Mouse (Mus musculus): Measurements from ENCODE around the gene Usp38.
"Not testable (repeated sequence)": the region's sequence is repeated elsewhere in the genome, so short reads cannot be mapped to it uniquely, and the experiment has no call there.

Usp38 gene

DNA sequence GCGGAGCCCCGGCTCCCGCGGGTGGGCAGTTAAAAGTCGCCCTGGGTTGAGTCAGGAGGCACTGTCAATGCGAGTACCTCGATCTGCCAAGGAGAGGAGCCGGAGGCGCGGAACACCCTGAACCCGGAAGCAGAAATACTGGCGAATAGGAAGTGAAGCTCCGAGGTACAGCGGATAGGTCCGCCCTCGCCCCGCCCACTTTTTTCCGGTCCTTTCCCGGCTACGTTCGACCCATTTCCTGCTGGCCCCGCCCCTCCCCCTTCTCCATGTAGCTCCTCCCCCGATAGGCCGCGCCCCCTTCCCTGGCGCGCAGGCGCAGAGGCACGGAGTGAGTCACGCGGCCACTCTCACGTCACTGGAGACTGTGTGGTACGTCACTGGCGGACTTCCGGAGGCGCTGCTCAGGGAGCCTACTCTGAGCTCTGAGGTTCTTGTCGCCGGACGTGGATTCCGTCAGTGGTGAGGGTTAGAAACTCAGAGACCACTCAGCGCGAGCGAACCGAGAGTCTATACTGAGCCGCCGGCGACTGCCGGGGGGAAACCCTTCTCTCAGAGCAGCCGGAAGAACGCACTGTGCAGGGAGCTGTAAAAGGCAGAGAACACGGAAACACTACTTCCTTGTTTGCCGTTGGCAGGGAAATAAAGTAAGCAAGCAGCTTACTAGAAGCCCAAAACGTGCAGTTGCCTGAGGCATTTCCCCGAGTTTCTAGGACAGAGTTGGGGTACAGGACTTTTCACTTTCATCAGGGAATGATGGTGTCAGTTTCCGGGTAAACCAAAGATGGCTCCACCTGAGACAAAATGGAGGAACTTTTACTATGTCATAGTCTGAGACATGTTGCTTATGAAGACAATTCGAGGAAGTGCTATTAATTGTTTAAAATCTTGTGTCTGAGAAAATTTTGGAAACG is at the start of gene Usp38:
Gene Usp38, minus strand, starts transcription at position 140 of the 911 bp plus-strand sequence.
- DNase-seq (ENCODE audit: low read depth) = peak; percentile 96

DNA sequence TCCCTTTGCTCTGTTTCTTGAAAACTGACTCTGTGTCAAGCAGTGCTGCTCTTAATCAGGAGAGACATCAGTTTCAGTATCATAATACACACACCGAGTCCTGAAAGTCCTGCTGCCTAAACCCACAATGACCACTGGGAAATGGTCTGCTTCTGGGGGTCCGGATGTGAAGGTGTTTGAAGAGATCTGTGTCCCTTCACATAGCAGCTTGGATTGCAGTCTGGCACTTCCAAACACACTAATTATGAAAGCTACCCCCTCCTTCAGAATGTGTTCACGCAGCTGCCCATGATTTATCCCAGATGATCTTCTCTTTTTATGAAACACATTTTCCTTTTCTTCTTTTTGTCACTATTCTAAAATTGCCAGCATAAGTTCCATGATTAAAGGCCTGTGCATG is 47.8 kb upstream of the Usp38 start:
- DNase-seq (ENCODE audit: low read depth) = no peak

DNA sequence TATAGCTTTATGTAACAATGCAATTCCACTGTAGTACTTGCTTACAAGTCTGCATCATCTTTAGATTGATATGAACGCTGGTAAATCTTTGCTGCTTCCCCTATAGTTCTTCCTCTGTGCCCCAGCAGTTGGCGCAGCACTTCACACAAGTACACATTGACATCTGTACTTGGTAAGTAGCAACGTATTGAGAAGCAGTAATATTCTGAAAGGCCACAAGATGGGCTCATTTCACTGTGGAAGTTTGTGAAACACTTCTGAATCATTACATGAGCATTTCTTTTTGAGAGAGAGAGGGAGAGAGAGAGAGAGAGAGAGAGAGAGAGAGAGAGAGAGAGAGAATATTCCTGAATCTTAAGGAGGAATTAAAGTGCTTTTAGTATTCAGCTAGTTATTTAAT is 47.2 kb upstream of the Usp38 start:
- DNase-seq (ENCODE audit: low read depth) = no peak

DNA sequence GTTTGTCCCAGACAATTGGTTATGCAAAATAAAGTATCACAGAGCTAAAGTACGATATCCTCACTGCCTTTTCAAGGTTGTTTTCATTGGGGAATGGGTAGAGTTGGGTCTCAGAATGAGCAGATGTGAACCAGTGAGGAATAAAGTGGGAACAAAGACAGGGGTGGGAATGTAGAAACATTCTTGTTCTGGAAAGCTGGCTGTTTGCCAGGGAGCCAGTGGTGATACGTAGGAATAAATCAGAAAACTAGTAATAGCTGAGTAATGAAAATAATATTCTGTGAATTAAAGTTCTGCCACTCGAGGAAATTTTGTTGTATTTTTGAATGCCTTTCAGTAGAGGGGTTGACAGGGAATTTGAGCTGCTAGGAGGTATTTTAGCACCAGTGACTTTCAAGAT is 29.5 kb upstream of the Usp38 start:
- DNase-seq (ENCODE audit: low read depth) = no peak

DNA sequence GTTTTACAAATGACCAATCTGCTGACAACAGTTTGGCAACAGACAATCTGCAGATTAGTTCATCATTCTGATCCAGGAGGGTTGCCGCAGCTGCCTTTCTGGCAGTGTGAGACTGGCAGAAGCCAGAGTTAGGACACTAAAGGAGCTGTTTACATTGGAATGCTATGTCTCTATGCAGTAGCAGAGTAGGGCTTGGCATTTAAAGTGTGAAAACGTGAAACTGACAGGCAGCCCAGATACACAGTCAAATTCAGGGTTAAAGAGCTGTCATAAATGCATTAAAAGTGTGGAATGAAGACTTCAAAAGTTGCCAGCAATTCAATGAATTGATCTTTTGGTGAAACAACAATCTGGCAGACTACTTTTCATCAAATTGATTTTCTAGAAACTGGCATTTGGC is 13.3 kb upstream of the Usp38 start:
- DNase-seq (ENCODE audit: low read depth) = no peak

DNA sequence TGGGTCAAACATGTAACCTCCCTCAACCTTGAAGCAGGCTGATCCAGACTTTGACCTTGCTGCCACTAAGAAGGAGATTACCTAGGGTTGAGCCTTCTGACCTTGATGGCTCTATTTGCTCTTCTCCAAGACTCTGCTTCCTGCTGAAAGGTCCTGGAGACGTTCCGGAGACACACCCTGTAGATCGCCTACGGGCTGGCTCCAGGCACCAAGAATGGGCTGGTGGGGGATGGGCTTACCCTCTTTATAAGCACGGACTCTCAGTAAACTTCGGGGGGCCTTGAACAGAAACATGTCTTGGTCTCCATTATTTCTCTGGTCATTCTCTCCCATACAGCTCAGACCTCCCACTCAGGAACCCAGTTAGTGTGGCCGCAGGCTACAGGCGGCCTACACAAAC is 2.8 kb upstream of the Usp38 start:
- DNase-seq (ENCODE audit: low read depth) = not testable (repeated sequence)

DNA sequence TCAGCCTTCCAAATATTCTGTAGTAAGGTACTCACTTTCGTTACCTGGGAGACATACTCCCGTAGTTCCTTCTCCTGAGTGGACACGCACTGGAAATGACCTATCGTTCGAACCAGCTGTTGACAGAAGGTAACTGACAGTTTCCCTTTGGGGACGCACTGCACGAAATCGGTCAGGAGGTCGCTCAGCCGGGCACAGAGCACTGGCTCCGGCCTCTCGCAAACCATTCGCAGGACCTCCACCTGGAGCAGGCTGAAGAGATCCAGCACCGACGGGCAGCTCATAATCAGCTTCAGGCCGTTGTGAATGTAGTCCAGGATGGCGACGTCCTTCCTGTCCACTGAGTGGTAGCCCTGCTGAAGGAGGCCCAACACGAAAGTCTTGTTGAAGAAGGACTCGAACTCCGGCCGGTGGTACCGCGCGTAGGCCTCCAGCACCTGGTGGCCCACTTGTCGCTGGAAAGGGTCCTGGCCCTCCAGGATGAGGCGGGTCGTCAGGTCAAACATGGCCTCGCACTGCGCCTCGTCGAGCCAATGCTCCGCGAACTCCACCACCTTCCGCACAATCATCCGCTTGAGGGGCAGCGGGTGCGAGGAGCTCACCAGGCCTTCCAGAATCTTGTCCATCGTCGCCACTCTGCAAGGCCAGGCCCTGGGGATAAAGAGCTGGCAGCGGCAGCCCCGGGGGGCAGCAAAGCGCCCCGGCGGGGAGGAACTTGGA is 757 bp downstream of the Usp38 start:
- no peak for DNase-seq (ENCODE audit: low read depth)

DNA sequence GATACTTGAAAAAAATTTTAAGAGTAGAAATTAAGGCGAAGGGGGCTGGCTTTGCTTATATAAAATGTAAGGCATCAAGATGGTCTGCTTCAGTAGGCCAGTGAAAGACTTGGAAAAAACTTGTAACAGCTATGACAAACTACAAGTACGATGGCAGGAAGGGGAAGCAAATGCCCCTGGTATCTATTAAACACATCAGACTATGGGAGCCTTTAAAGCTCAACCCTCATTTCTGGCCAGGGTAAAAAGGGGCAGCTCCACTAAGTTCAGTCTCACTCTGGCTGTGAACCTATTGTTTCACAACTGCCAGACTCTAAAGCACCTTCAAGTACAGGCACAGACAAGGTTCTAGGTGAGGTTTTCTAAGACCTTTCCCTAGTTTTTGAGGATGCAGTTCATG is 2.0 kb downstream of the Usp38 start:
- no peak for DNase-seq (ENCODE audit: low read depth)

DNA sequence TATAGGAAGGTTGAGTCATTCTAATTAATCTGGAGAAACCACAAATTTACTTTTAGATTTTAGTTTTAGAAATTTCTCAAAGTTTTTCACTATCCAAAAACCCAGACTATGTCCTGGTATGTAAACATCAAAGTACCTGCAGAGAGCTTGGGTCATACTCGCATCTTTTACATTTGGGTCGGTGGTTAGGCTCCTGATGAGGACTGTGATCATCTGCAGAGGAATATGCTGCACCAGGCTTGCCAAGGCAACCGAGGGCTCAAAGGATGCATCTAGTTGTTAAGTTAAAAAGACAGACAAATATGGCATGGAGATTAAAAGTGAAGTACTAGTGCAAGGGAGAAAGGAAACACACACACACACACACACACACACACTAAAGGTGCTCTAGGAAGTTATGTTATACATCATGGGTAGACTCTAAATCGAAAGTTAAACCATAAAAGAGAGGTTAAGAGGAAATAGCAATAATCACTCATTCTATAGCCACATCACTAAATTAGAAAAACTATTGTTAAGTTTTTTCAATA is 2.6 kb downstream of the Usp38 start:
- no peak for DNase-seq (ENCODE audit: low read depth)

DNA sequence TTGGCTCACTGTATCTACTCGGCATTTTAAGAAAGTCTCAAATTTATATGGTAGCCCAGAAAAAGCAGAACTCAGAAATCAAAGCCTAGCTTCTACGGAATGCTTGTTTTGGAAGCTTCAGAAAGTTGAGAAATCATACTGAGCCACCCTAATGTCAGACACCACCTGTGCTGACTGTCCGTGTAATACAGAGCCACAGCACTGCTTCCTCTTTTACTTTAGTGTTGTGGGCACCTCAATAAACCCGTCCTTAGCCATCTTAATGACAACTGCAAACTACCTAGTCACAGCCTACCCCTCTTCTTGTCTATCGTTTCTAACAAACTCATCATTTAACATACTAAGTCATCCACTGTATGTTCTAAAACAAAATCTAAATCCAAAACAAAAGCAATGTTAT is 4.3 kb downstream of the Usp38 start:
- DNase-seq (ENCODE audit: low read depth) = no peak

DNA sequence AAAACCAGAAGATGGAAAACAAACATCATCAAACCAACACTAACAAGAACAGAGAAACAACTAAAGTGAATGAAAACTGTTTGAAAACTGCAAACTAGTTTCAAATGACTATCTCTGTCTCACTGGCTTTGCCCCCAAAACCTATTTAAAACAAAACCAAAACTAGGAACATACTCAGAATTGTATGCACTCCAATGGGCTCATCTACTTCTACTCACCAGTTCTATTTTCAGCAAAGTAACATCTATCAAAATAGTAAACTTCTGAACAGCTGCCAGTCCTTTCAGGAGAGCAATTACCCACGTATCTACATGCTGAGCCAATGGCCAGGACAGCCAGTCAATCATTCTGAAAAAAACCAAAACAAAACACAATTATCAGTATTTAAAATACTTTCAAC is 9.6 kb downstream of the Usp38 start:
- no peak for DNase-seq (ENCODE audit: low read depth)

DNA sequence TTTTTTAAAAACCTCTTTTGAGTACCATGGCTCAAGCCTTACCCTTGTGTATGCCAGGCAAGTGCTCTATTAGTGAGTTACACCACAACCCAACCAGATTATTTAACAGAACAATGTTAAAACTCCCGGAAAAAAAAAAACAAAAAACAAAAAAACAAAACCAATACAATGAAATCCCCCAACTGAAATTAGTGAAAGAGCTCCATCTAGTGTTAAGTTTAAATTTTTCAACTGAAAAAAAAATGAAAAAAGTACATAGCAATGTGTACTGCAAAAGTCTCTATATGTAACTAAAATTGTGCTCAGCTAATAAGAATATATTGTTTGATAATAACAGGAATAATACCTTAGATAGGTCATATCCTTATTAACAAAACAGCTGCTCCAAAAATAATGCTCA is 18.1 kb downstream of the Usp38 start:
- DNase-seq (ENCODE audit: low read depth) = no peak

DNA sequence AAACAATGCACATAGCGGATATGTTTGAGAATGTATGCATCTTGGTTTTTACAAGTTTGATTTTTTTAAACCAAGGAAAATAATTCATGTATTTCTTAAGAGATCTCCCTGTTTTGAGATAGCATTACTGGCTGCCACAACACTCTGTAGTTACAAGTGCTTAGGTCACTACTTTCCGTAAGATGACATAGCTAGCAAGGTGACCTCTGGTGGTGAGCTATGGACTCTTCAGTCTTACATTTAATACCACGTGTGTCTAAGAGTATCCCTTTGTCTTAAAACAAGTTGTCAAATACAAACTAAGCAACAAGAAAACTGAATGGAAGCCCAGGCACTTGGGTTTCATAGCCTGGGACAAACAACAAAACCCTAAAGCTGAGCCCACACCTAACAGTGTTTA is 22.8 kb downstream of the Usp38 start:
- no peak for DNase-seq (ENCODE audit: low read depth)

DNA sequence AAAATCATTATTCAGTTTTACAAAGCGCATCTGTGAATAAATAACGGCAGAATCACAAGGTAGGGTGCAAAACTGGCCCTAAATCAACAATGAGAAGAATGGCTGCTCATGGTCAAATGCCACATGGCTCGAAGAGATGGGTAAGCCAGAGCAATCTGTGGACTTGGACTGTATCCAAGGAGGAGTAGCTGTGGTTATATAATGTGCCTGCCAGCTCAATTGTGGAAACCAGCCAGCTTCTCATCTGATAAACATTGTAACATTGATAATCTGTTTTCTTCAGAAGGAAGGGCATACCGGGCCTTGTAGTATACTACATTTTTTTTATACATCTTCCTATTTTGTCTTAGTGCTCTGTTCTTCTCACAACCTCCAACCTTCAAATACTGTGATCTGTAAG is 31.9 kb downstream of the Usp38 start:
- DNase-seq (ENCODE audit: low read depth) = no peak

DNA sequence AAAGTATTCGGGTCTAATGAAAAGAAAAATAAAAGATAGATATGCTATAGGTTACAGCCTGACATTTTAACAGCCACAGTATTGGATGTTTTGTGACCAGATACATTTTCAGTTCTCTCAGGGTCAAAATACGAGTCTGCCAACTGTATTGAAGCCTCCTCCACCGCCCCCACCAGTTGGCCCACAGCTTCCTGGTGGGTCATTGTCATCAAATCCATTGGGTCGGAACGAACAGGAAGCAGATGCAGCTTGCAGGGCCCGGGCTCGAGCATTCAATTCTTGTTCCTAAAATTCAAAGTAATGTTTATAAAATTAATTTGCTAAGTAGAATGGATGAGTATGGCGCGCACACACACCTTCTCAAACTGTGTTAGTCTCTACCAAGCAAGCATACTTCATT is 33.0 kb downstream of the Usp38 start:
- DNase-seq (ENCODE audit: low read depth) = no peak

DNA sequence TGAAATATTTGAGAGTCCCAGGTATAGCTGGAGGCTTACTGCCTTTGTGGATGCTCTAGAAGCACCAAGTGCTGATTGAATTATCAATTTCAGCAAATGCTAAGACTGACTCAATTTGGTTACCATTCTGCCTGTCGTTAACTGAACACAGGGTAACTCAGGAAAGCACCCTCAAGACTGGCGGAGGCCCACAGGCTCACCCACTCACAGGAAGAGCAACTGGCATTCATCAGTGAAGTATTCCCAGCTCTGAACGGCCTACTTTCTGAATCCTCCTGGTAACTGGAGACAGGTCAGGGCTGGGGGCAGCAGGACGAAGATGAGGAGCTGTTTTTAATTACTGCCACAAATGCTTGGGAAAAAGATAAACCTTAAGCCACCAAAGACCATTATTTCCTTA is 34.7 kb downstream of the Usp38 start:
- DNase-seq (ENCODE audit: low read depth) = no peak

DNA sequence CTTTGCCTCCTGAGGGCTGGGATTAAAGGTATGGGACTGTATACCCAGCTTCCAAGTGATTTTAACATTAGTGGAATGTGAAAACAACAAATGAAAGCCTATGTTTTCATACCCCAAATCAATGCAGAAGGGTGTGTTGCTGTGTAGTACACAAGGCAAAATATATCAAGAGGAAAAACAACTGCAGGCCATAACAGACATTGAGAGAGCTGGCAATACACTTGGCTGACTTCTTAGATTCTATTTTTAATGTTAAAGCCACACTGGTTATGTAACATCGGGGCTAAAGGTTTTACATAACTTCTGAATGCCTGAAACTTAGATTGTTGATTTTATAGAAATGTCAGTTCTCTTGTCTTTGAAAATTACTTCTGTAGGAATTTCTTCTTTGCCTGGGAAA is 37.5 kb downstream of the Usp38 start:
- DNase-seq (ENCODE audit: low read depth) = no peak

DNA sequence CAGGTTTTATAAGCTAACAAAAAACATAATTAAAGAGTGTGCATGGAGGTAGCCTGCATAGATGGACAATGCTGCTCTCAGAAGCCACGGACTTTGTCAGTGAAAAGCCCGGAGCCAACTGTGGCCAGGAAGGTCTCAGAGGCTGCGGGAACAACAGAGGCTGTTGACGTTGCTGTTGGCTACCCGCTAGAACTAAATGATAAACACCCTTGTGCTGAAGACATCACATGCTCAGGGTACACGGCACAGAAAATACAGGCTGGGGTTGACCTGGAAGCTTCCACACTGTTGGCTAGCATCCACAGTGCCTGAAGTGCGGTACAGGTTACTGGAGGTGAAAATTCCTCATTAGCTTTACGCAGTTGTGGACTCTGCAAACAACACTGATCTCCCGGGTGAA is 43.6 kb downstream of the Usp38 start:
- no peak for DNase-seq (ENCODE audit: low read depth)

DNA sequence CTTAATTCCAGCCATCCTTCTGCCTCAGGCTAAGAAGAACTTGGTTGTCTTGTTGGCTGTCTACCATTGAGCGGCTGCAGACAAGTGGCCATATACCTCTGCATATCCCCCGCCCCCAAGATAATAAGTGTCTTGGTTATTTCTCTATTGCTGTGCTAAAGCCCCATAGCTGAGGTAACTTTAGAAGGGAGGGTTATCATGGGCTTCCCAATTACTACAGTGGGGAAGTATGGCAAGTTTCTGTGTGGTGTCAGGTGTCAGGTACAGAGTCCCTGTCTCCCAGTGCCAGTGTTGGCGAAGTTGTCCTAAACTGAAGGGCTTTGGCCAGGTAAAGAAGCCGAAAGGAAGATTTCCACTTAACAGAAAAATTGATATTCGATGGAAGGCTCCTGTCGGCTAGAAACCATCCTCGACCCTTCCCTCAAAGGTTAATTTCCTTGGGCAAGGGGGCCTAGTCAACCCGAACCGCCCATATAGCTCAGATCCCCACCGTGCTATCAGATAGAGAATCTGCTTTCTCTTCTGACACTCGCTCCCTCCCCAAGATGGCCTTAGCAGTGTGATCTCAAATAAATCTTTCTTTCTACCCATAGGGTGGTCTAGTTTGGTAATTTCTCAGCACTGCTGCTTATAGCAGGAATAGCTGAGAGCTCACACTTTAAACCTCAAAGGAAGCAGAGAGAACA is 44.6 kb downstream of the Usp38 start:
- DNase-seq (ENCODE audit: low read depth) = no peak

DNA sequence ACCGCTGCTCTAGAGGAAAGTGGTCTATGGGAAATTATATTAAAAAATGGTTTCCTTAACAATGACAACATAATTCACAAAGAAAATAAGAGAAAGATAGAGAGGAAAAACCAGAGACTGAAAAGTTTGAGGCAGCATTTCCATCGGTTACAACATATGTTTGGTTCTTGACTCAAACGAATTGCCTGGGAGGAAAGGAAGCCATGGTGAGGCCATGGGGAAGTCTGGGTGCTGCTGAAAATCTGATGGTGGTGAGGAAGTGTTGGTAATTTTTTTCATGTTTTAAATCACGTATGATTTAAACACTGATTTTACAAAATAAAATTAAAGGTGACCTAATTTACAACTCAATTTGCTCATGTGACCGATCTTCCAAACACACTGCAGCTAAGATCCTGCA is 45.3 kb downstream of the Usp38 start:
- no peak for DNase-seq (ENCODE audit: low read depth)

DNA sequence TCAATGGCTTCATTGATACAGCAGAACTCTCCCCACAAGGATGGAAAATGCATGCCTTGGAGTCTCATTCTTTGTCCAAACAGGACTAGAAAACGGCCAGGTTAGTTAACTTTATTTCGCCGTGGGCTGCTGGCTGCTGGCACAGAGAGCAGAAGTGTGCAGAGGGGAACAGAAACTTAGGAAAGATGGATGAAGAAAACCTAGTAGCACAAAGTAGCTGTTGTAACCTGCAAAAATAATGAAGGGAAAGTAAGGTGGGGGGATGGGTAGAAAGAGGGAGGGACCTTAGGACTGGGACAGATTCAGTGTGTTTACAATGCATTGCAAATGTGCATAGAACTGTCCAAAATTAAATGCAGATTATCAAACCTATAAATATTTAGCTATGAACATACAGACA is 51.6 kb downstream of the Usp38 start:
- DNase-seq (ENCODE audit: low read depth) = no peak

DNA sequence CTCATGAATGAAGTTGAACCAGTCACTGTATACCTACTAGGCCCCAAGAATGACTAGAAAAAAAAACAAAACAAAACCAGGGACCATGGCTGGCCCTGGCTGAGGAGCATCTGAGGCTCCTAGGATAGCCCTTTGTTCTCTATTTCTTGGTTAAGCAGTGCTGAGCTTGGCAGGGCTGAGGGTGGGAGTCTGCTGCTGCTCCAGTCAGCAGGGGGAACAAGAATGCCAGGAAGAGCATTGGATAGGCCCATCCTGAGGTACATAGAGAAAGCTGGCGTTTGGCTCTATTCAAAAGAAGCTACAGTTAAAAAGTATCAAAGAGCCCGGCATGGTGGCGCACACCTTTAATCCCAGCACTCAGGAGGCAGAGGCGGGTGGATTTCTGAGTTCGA is 52.1 kb downstream of the Usp38 start:
- no peak for DNase-seq (ENCODE audit: low read depth)
